Mouse (Mus musculus) liver, adult 2 months (tissue): ENCODE results near the gene Evl. TPM values are rescaled to one million over a fixed set of nuclear protein-coding genes. Genes with fewer than 3 reads are reported as not detected.

Experiments
- DNase-seq: peaks from one replicate; pipeline ENCODE4 v3.0.0-alpha.2; 2011; ENCODE audit warnings: low read depth, low spot score; ENCODE audit errors: extremely low read depth
- H3K27ac ChIP-seq: fragments of 200-500 bp; replicated peaks from 2 replicates; pipeline ENCODE4 v1.5.1; 2012; ENCODE audit warnings: low read depth, mild to moderate bottlenecking, control low read depth, inconsistent platforms, low read length; ENCODE audit not compliant: insufficient read depth
- H3K27me3 ChIP-seq: fragments of 200-500 bp; 2 replicates; pipeline ENCODE4 v1.6.1; 2012; ENCODE audit warnings: mild to moderate bottlenecking, moderate library complexity, low read length, inconsistent platforms; ENCODE audit not compliant: control insufficient read depth, insufficient read depth
- H3K36me3 ChIP-seq: fragments of 200-500 bp; 2 replicates; pipeline ENCODE4 v1.6.1; 2012; ENCODE audit warnings: low read length, inconsistent platforms; ENCODE audit not compliant: control insufficient read depth, insufficient read depth
- H3K4me1 ChIP-seq: fragments of 200-500 bp; 2 replicates; pipeline ENCODE4 v1.6.1; 2011; ENCODE audit warnings: low read length; ENCODE audit not compliant: control insufficient read depth, insufficient read depth
- H3K4me3 ChIP-seq: fragments of 200-500 bp; 2 replicates; pipeline ENCODE4 v1.5.1; 2011; ENCODE audit warnings: low read depth, mild to moderate bottlenecking, control low read depth, low read length, moderate library complexity; ENCODE audit not compliant: insufficient read depth
- H3K79me2 ChIP-seq: fragments of 200-500 bp; 2 replicates; pipeline ENCODE4 v1.6.1; 2012; ENCODE audit warnings: inconsistent platforms, mild to moderate bottlenecking, low read length, moderate library complexity; ENCODE audit not compliant: control insufficient read depth, insufficient read depth
- H3K9ac ChIP-seq: fragments of 200-500 bp; 2 replicates; pipeline ENCODE4 v1.6.1; 2012; ENCODE audit warnings: low read depth, mild to moderate bottlenecking, control low read depth, inconsistent platforms, low read length
- CTCF ChIP-seq: fragments of 200-500 bp; IDR thresholded peaks from 2 replicates; pipeline ENCODE4 v1.5.1; 2011; ENCODE audit warnings: low read depth, low read length, control low read depth
- POLR2A ChIP-seq: fragments of 200-500 bp; IDR thresholded peaks from 2 replicates; pipeline ENCODE4 v1.6.1; 2011; ENCODE audit warnings: low read length, control low read depth; ENCODE audit not compliant: insufficient read depth; ENCODE audit errors: extremely low read depth
- WGBS: fragments of 180-500 bp; shearing (Covaris S2); methylation state at CpG from one replicate; pipeline ENCODE4 v1.1.7; 2018; 5-methylcytosine and 5-hydroxymethylcytosine counted together
- polyA plus RNA-seq: library from polyadenylated mRNA; depleted of rRNA; stranded (reverse); fragments of >200 nt; gene quantifications from 2 replicates; pipeline ENCODE4 v1.2.3, GENCODE M21; 2012
- total RNA-seq: library from RNA; depleted of rRNA; stranded (reverse); fragments of >200 nt; gene quantifications from 2 replicates; pipeline ENCODE4 v1.2.3, GENCODE M21; 2014

Evl gene
- total and polyA plus RNA-seq, 2 experiments: 5.3 to 6.9 TPM

DNA sequence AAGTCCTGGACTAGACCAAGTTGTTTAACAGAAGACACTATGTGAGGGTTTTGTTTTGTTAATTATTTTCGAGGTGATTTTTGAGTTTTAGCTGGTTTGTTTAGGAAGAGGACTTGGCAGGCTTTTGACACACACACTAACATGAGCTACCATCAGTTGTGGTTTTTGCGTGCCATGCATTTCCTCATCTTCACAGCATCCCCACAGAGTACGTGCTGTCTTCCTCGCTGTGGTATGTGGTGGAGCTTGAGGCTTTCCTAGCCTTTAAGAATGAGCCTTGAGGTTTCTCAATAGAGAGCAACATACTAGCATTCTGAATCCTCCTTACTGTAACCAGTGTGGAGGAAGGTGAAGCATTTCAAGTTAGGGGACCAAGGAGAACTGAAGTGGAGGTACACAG lies 46.3 kb downstream of the Evl start:
- WGBS: 81% methylated on average over 4 of the region's 4 CpGs
- H3K27me3 ChIP-seq: no peaks in the 10 kb centered on the region
- TF ChIP-seq POLR2A: no peak
- no peak for TF ChIP-seq CTCF
- H3K79me2 ChIP-seq: no peaks in the 10 kb centered on the region
- H3K9ac ChIP-seq: no peak overlapping the region
- H3K27ac ChIP-seq: no peak overlapping the region
- H3K4me1 ChIP-seq: no peaks in the 10 kb centered on the region
- no peak overlapping the region for H3K4me3 ChIP-seq
- DNase-seq: no peak
- H3K36me3 ChIP-seq: no peaks in the 10 kb centered on the region

DNA sequence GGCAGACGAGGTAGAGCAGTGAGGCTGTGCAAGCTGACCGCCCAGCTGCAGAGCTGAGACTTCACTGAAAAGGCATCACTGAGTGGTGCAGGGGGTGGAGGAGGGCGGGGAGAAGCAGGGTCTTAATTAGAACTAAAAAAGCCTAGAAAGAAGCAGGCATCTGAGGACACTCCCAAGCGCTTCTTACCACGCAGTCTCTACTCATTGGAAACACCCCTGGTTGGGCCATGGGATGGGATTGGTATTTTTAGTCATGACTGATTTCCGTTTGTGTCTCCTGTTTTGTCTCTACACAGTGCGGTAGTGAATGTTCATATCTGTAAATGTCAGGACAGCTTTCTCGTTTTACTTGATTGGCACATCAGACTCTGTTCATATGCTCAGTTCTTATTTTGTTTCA lies 46.8 kb downstream of the Evl start:
- no peak overlapping the region for H3K4me3 ChIP-seq
- no peak overlapping the region for H3K27ac ChIP-seq
- no peak overlapping the region for H3K9ac ChIP-seq
- WGBS: 89% methylated on average over 8 of the region's 8 CpGs
- no peaks in the 10 kb centered on the region for H3K36me3 ChIP-seq
- H3K4me1 ChIP-seq: no peaks in the 10 kb centered on the region
- H3K79me2 ChIP-seq: no peaks in the 10 kb centered on the region
- no peaks in the 10 kb centered on the region for H3K27me3 ChIP-seq
- no peak for DNase-seq
- TF ChIP-seq POLR2A (no peak), CTCF (no peak)

DNA sequence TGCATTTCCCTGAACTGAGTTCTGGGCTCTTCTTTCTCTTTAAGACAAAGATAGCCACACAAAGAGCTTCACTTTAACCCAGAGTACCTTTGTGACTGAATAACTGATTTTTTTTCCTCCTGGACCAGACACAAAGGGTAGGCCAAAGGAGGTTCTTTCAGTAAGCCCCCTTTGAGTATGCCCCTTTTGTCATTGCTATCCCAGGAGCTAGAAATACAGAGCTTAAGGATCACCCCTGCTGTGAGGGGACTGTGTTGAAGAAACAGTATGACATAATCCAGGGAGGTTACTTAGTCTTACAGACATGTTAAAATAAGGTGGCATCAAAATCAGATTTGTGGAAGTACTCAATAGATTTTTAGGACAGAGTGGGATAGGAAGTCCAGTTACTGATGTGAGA lies 50.0 kb downstream of the Evl start:
- Histone ChIP-seq H3K9ac (no peak overlapping the region), H3K27me3 (no peaks in the 10 kb centered on the region), H3K79me2 (no peaks in the 10 kb centered on the region), H3K4me3 (no peak overlapping the region), H3K36me3 (no peaks in the 10 kb centered on the region), H3K4me1 (no peaks in the 10 kb centered on the region), H3K27ac (no peak overlapping the region)
- TF ChIP-seq POLR2A (no peak), CTCF (no peak)
- no peak for DNase-seq

DNA sequence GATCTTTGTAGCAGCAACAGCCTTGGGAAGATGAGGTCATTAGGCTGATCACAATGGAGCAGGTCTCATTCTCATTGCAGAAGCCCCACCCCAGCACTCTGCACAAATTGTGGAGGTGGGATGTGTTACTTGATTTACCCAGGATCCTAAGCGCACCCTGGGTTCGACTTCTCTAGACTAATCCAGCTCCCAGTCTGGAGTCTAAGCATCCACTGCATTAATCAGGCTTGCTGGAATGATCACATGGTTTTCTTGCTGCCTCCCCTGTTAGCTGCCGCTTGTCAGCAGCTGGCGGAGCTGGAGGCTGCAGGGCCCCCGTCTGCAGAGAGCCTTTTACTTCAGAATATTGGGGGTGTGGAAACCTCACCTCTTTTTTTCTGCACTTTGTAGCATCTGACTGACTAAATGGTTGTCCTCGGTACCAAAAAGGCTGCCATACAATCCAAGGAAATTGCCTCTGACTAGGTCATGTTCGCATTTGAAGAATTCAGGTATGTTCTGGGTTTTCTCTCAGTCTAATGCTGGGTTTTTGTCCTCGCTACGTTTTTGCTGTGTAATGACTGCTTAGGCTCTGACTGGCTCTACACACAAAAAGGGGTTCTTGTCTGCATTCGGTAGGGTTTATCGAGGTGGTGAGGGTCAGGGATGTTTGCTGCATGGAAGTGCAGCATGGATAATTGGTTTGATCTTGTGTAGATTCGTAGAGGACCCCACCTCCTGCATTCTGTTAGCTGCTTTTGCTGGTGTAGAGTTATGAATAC lies 51.2 kb downstream of the Evl start:
- Histone ChIP-seq H3K79me2 (no peaks in the 10 kb centered on the region), H3K27ac (no peak overlapping the region), H3K4me3 (no peak overlapping the region), H3K4me1 (no peaks in the 10 kb centered on the region; the same call in 1 of the 2 replicates), H3K36me3 (no peaks in the 10 kb centered on the region), H3K9ac (no peak overlapping the region), H3K27me3 (no peaks in the 10 kb centered on the region)
- no peak for DNase-seq
- WGBS: 78% methylated on average over 12 of the region's 12 CpGs
- TF ChIP-seq CTCF (no peak), POLR2A (no peak)

DNA sequence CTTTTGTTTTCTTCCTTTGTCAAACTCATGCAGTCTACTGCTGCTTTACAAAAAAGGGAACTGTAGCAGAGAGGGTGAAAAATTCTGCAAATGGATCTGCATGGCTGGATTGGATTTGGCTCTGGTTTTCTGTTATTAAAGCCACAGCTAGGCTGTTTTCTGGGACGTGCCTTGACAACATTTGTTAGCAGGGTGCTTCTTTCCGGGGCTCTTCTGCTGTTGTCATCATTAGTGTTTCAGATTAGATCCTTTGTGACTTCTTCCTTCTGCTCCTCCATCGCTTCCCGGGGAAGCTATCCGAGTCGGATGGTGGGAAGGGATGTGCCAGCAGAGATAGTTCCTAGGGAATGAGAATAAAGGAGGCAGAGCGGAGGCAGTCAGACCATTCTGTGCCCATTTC lies 51.8 kb downstream of the Evl start:
- TF ChIP-seq CTCF: no peak
- no peak for TF ChIP-seq POLR2A
- H3K4me3 ChIP-seq: no peak overlapping the region

DNA sequence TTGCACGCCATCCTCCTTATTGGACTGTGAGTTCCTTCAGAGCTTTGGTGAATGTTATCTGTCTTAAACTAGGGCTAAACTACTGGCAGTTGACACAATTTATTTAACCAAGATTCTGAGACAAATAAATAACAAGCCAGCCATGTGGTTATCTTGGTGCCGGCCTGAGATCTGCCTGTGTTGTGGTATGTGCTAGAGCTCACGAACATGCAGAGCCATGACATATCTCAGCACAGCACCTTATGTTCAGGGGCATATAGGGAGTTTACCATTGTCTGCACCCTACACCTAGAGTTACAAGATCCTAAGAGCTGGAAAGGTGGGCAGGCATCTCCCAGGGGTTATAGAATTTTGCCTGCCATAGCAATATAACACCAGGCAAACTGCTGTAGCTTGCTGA lies 54.9 kb downstream of the Evl start:
- Histone ChIP-seq H3K9ac (no peak overlapping the region), H3K79me2 (no peaks in the 10 kb centered on the region), H3K4me1 (no peaks in the 10 kb centered on the region; the same call in 1 of the 2 replicates), H3K27me3 (no peaks in the 10 kb centered on the region), H3K4me3 (no peak overlapping the region), H3K36me3 (no peaks in the 10 kb centered on the region), H3K27ac (no peak overlapping the region)
- DNase-seq: no peak
- 87% methylated on average over 3 of the region's 3 CpGs for WGBS
- TF ChIP-seq POLR2A: no peak
- no peak for TF ChIP-seq CTCF

More for the DNA sequence above, 51.8 kb downstream of the Evl start:
- Histone ChIP-seq H3K27me3 (no peaks in the 10 kb centered on the region), H3K36me3 (no peaks in the 10 kb centered on the region), H3K9ac (no peak overlapping the region), H3K27ac (no peak overlapping the region), H3K4me1 (no peaks in the 10 kb centered on the region; the same call in 1 of the 2 replicates), H3K79me2 (no peaks in the 10 kb centered on the region)
- WGBS: 76% methylated on average over 7 of the region's 7 CpGs
- no peak for DNase-seq
